Mouse (Mus musculus): ENCODE results near the gene Gm20696. TPM values are rescaled to one million over a fixed set of nuclear protein-coding genes. Genes with fewer than 3 reads are reported as not detected.

Gene Gm20696
- total RNA-seq, 1 experiment = 0.58 TPM

DNA sequence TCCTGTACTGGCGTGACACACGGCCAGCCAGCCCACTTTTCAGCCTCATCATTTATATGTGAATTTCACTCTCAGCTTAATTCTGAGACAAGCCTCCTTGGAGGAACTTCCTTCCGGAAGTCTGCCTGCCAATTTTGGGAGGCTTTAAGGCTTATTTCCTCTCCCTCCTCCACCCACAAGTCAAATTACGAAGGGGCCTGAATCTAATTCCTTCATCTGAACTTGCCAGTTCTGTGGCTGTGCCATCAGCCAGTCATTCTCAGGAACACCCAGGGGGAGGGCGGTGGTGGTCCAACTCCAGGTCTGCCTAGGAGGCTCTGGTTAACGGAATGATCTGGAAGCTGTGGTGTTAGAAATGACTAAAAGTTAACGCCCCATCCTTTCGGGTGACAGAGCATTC lies 65.7 kb downstream of the Gm20696 start:
- Histone ChIP-seq H3K27ac (ENCODE audit: insufficient read depth, low read depth, low read length, poor library complexity, severe bottlenecking) (no peak overlapping the region), H3K9ac (ENCODE audit: insufficient read depth, low read depth, low read length, poor library complexity, severe bottlenecking) (no peak overlapping the region), H3K4me3 (ENCODE audit: insufficient read depth in 1 of 2, low read depth in 1 of 2, low read length in 2 of 2, poor library complexity in 1 of 2, severe bottlenecking in 1 of 2) (no peak overlapping the region), H3K9me3 (ENCODE audit: control insufficient read depth, insufficient read depth, low read depth, low read length) (no peaks in the 10 kb centered on the region), H3K36me3 (ENCODE audit: control insufficient read depth, insufficient read depth, low read length, poor library complexity, severe bottlenecking) (no peaks in the 10 kb centered on the region), H3K4me1 (ENCODE audit: control insufficient read depth in 2 of 2, insufficient read depth in 2 of 2, low read length in 2 of 2, poor library complexity in 1 of 2) (no peaks in the 10 kb centered on the region)
- in situ Hi-C loops (cut with MboI; ENCODE audit: low sequenced_read_pairs in 2 of 2, unreplicated experiment in 2 of 2) = no loop called here
- TF ChIP-seq HCFC1 (IDR thresholded peaks at IDR 0.05; ENCODE audit: borderline replicate concordance, insufficient read depth, low read length) (no peak), MAFK (IDR thresholded peaks at IDR 0.05; ENCODE audit: insufficient read depth, low read depth, low read length) (no peak), ZNF384 (IDR thresholded peaks at IDR 0.05; ENCODE audit: low read depth, low read length) (no peak), ZC3H11A (IDR thresholded peaks at IDR 0.05; ENCODE audit: borderline replicate concordance, low read depth, low read length) (no peak), CHD2 (IDR thresholded peaks at IDR 0.05; ENCODE audit: low read depth, low read length) (no peak)
- DNase-seq (ENCODE audit: low read depth, low spot score) = no peak

DNA sequence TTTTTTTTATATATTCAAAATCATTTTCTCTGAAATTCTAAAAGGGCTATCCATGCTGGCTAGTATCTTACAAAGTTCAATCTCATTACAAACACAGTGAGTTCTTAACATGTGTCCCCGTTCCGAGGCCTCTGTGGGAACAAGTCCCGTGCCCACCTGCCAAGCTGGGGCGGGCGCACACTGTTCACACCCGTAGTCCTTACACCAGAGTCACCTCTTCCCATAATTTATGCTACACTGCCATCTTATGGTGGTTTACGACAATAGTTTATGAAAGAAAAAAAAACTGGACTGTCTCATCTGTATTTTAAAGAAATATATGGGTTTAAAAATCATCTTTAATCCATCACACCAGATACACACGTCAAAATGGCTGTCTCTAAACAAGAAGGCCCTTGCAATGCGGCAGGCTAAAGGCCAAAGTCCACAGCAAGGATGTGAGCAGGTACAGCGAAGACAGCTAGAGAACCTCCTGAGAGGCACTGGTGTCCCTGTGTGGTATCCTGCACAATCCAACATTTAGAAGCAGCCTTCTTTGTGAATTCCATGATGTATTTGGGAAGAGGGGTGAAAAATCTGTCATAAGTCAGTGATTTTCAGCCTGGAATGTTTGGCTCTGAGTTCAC lies 66.3 kb downstream of the Gm20696 start:
- TF ChIP-seq ZC3H11A (IDR thresholded peaks at IDR 0.05; ENCODE audit: borderline replicate concordance, low read depth, low read length) (0 out of 2 replicates have a peak, but pooled peaks have one; percentile 8), ZNF384 (IDR thresholded peaks at IDR 0.05; ENCODE audit: low read depth, low read length) (peak; percentile 77; the same call in 1 of the 2 replicates), HCFC1 (IDR thresholded peaks at IDR 0.05; ENCODE audit: borderline replicate concordance, insufficient read depth, low read length) (no peak)
- DNase-seq (ENCODE audit: low read depth, low spot score) = no peak
- Histone ChIP-seq H3K27ac (ENCODE audit: insufficient read depth, low read depth, low read length, poor library complexity, severe bottlenecking) (no peak overlapping the region), H3K36me3 (ENCODE audit: control insufficient read depth, insufficient read depth, low read length, poor library complexity, severe bottlenecking) (no peaks in the 10 kb centered on the region), H3K9ac (ENCODE audit: insufficient read depth, low read depth, low read length, poor library complexity, severe bottlenecking) (no peak overlapping the region), H3K9me3 (ENCODE audit: control insufficient read depth, insufficient read depth, low read depth, low read length) (no peaks in the 10 kb centered on the region), H3K4me3 (ENCODE audit: insufficient read depth in 1 of 2, low read depth in 1 of 2, low read length in 2 of 2, poor library complexity in 1 of 2, severe bottlenecking in 1 of 2) (no peak overlapping the region), H3K4me1 (ENCODE audit: control insufficient read depth in 2 of 2, insufficient read depth in 2 of 2, low read length in 2 of 2, poor library complexity in 1 of 2) (no peaks in the 10 kb centered on the region)
- in situ Hi-C loops (cut with MboI; ENCODE audit: low sequenced_read_pairs in 2 of 2, unreplicated experiment in 2 of 2) = no loop called here

- no peak for DNase-seq (ENCODE audit: low read depth, low spot score)
- Histone ChIP-seq H3K4me1 (ENCODE audit: control insufficient read depth in 2 of 2, insufficient read depth in 2 of 2, low read length in 2 of 2, poor library complexity in 1 of 2) (no peaks in the 10 kb centered on the region), H3K9ac (ENCODE audit: insufficient read depth, low read depth, low read length, poor library complexity, severe bottlenecking) (no peak overlapping the region), H3K4me3 (ENCODE audit: insufficient read depth in 1 of 2, low read depth in 1 of 2, low read length in 2 of 2, poor library complexity in 1 of 2, severe bottlenecking in 1 of 2) (no peak overlapping the region), H3K9me3 (ENCODE audit: control insufficient read depth, insufficient read depth, low read depth, low read length) (no peaks in the 10 kb centered on the region), H3K27ac (ENCODE audit: insufficient read depth, low read depth, low read length, poor library complexity, severe bottlenecking) (no peak overlapping the region), H3K36me3 (ENCODE audit: control insufficient read depth, insufficient read depth, low read length, poor library complexity, severe bottlenecking) (no peaks in the 10 kb centered on the region)
- TF ChIP-seq ZC3H11A (IDR thresholded peaks at IDR 0.05; ENCODE audit: borderline replicate concordance, low read depth, low read length) (no peak), MAFK (IDR thresholded peaks at IDR 0.05; ENCODE audit: insufficient read depth, low read depth, low read length) (no peak), ZNF384 (IDR thresholded peaks at IDR 0.05; ENCODE audit: low read depth, low read length) (no peak), HCFC1 (IDR thresholded peaks at IDR 0.05; ENCODE audit: borderline replicate concordance, insufficient read depth, low read length) (no peak)
- in situ Hi-C loops (cut with MboI; ENCODE audit: low sequenced_read_pairs in 2 of 2, unreplicated experiment in 2 of 2) = no loop called here
Observed at GRCm38 (mm10) chr6:99599651-99600050, 66.9 kb downstream of the Gm20696 start.

DNA sequence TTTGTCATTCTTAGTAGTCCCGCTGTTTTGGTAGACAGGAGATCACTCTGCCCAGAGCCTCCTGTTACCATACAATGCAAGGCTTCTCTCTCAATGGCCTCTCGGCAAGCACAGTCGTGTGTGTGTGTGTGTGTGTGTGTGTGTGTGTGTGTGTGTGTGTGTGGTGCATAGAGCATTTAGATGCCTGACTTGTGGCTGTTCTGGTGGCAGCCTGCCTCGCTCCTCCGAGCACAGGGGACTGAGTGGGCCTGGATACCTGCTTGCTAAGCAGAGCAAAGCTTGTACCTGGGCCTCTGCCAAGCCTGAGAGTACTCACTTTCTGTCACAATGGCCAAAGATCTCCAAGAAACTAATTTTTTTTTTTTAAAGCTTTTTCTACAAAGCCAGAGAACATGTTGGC lies 67.4 kb downstream of the Gm20696 start:
- Histone ChIP-seq H3K4me3 (ENCODE audit: insufficient read depth in 1 of 2, low read depth in 1 of 2, low read length in 2 of 2, poor library complexity in 1 of 2, severe bottlenecking in 1 of 2) (no peak overlapping the region), H3K9ac (ENCODE audit: insufficient read depth, low read depth, low read length, poor library complexity, severe bottlenecking) (no peak overlapping the region), H3K4me1 (ENCODE audit: control insufficient read depth in 2 of 2, insufficient read depth in 2 of 2, low read length in 2 of 2, poor library complexity in 1 of 2) (no peaks in the 10 kb centered on the region), H3K9me3 (ENCODE audit: control insufficient read depth, insufficient read depth, low read depth, low read length) (no peaks in the 10 kb centered on the region), H3K27ac (ENCODE audit: insufficient read depth, low read depth, low read length, poor library complexity, severe bottlenecking) (no peak overlapping the region), H3K36me3 (ENCODE audit: control insufficient read depth, insufficient read depth, low read length, poor library complexity, severe bottlenecking) (no peaks in the 10 kb centered on the region)
- TF ChIP-seq ZC3H11A (IDR thresholded peaks at IDR 0.05; ENCODE audit: borderline replicate concordance, low read depth, low read length) = no peak
- TF ChIP-seq MAFK (IDR thresholded peaks at IDR 0.05; ENCODE audit: insufficient read depth, low read depth, low read length) = no peak
- TF ChIP-seq HCFC1 (IDR thresholded peaks at IDR 0.05; ENCODE audit: borderline replicate concordance, insufficient read depth, low read length) = no peak
- no peak for TF ChIP-seq CHD2 (IDR thresholded peaks at IDR 0.05; ENCODE audit: low read depth, low read length)
- no peak for TF ChIP-seq ZNF384 (IDR thresholded peaks at IDR 0.05; ENCODE audit: low read depth, low read length)
- in situ Hi-C loops (cut with MboI; ENCODE audit: low sequenced_read_pairs in 2 of 2, unreplicated experiment in 2 of 2) = no loop called here
- no peak for DNase-seq (ENCODE audit: low read depth, low spot score)

DNA sequence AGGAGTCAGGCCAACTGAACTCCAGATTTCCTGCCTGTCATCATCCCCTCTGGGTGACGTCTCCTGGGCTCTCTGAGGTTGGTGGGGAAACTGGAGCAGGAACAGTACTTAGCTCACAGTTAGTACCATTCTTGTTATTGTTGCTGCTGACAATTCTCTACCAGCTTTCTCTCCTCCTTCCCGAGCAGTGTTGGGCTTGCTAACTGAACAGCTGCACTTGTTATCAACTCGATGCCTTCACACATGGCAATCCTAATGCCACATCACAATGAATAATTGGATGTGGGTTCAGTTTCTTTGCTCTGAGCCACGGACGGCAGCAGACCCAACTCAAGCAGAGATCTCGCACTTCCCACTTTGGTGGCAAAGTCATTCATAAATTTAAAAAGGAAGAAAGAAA lies 89.6 kb downstream of the Gm20696 start:
- no peak overlapping the region for H3K4me3 ChIP-seq (ENCODE audit: insufficient read depth in 1 of 2, low read depth in 1 of 2, low read length in 2 of 2, poor library complexity in 1 of 2, severe bottlenecking in 1 of 2)
- no peaks in the 10 kb centered on the region for H3K4me1 ChIP-seq (ENCODE audit: control insufficient read depth in 2 of 2, insufficient read depth in 2 of 2, low read length in 2 of 2, poor library complexity in 1 of 2)
- no peaks in the 10 kb centered on the region for H3K36me3 ChIP-seq (ENCODE audit: control insufficient read depth, insufficient read depth, low read length, poor library complexity, severe bottlenecking)
- no peaks in the 10 kb centered on the region for H3K9me3 ChIP-seq (ENCODE audit: control insufficient read depth, insufficient read depth, low read depth, low read length)
- H3K27ac ChIP-seq (ENCODE audit: insufficient read depth, low read depth, low read length, poor library complexity, severe bottlenecking) = no peak overlapping the region
- in situ Hi-C loops (cut with MboI; ENCODE audit: low sequenced_read_pairs in 2 of 2, unreplicated experiment in 2 of 2) = no loop called here
- no peak for DNase-seq (ENCODE audit: low read depth, low spot score)
- H3K9ac ChIP-seq (ENCODE audit: insufficient read depth, low read depth, low read length, poor library complexity, severe bottlenecking) = no peak overlapping the region
- TF ChIP-seq MAFK (IDR thresholded peaks at IDR 0.05; ENCODE audit: insufficient read depth, low read depth, low read length) = no peak
- TF ChIP-seq HCFC1 (IDR thresholded peaks at IDR 0.05; ENCODE audit: borderline replicate concordance, insufficient read depth, low read length) = no peak
- no peak for TF ChIP-seq ZC3H11A (IDR thresholded peaks at IDR 0.05; ENCODE audit: borderline replicate concordance, low read depth, low read length)
- TF ChIP-seq ZNF384 (IDR thresholded peaks at IDR 0.05; ENCODE audit: low read depth, low read length) = no peak
- TF ChIP-seq CHD2 (IDR thresholded peaks at IDR 0.05; ENCODE audit: low read depth, low read length) = no peak
